Mouse (Mus musculus): ENCODE measurements around the gene Ntm. TPM values are rescaled to one million over a fixed set of nuclear protein-coding genes. Genes with fewer than 3 reads are reported as not detected.

Gene Ntm
- polyA plus RNA-seq, 1 experiment = not detected

DNA sequence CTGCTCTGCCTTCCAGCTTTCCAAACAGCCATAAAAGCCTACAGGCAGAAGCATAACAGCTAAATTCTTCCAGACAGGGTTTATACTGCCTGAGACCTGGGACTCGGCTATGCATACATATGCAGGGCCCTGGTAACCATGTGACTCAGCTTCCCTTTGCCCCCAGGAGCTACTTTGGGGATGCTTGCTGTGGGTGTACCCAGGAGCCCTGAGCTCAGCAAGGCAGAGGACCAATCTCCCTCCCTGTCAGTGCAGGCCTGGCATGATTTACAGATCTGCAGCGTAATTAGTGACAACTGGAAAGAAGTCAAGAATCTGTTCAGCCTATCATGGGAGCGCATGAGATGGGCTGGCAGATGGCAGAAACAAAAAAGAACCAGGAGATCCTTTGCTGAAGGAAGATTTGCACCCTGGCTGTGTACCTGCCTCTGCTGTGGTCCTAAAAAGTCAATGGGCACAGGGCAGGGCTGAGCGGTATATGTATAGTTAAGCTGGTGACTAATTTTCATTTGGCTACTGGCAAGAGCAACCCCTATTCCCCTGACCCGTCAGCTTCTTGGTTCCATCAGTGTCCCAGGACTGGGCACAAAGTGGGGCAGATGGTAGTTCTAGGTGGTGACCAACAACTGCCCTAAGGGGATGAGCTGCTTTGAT is 886.9 kb downstream of the Ntm start:
- Histone ChIP-seq H3K4me3 (ENCODE audit: insufficient read depth, poor library complexity, severe bottlenecking) (no peak overlapping the region), H3ac (ENCODE audit: control insufficient read depth, insufficient read length, low read depth) (no peak overlapping the region), H3K36me3 (ENCODE audit: control insufficient read depth, insufficient read depth) (no peaks in the 10 kb centered on the region), H3K79me2 (ENCODE audit: control insufficient read depth, insufficient read depth) (no peaks in the 10 kb centered on the region), H3K79me3 (ENCODE audit: low read depth) (no peaks in the 10 kb centered on the region), H3K27me3 (ENCODE audit: control insufficient read depth, insufficient read depth, insufficient read length) (no peaks in the 10 kb centered on the region)
- no peak for TF ChIP-seq CEBPB (IDR thresholded peaks at IDR 0.05; ENCODE audit: low read depth)
- no peak for TF ChIP-seq MYOD1 (IDR thresholded peaks at IDR 0.05; ENCODE audit: control insufficient read depth, insufficient read length, low read depth)
- no peak for TF ChIP-seq CTCF (IDR thresholded peaks at IDR 0.05; ENCODE audit: control insufficient read depth, insufficient read depth, insufficient read length)
- no peak for TF ChIP-seq USF1 (IDR thresholded peaks at IDR 0.05; ENCODE audit: low read depth)
- TF ChIP-seq FOSL1 (IDR thresholded peaks at IDR 0.05; ENCODE audit: insufficient read depth, low read length, poor library complexity, severe bottlenecking) = no peak
- no peak for TF ChIP-seq MYOG (IDR thresholded peaks at IDR 0.05; ENCODE audit: control insufficient read depth, extremely low read depth, insufficient read length)
- no peak for TF ChIP-seq MAX (IDR thresholded peaks at IDR 0.05)

- Histone ChIP-seq H3K4me3 (ENCODE audit: insufficient read depth, poor library complexity, severe bottlenecking) (no peak overlapping the region), H3K27me3 (ENCODE audit: control insufficient read depth, insufficient read depth, insufficient read length) (no peaks in the 10 kb centered on the region), H3ac (ENCODE audit: control insufficient read depth, insufficient read length, low read depth) (no peak overlapping the region), H3K79me3 (ENCODE audit: low read depth) (no peaks in the 10 kb centered on the region), H3K79me2 (ENCODE audit: control insufficient read depth, insufficient read depth) (no peaks in the 10 kb centered on the region), H3K36me3 (ENCODE audit: control insufficient read depth, insufficient read depth) (no peaks in the 10 kb centered on the region)
- no peak for TF ChIP-seq FOSL1 (IDR thresholded peaks at IDR 0.05; ENCODE audit: insufficient read depth, low read length, poor library complexity, severe bottlenecking)
- no peak for TF ChIP-seq MYOG (IDR thresholded peaks at IDR 0.05; ENCODE audit: control insufficient read depth, extremely low read depth, insufficient read length)
- TF ChIP-seq CEBPB (IDR thresholded peaks at IDR 0.05; ENCODE audit: low read depth) = no peak
- TF ChIP-seq MAX (IDR thresholded peaks at IDR 0.05) = no peak
- TF ChIP-seq CTCF (IDR thresholded peaks at IDR 0.05; ENCODE audit: control insufficient read depth, insufficient read depth, insufficient read length) = no peak
- TF ChIP-seq MYOD1 (IDR thresholded peaks at IDR 0.05; ENCODE audit: control insufficient read depth, insufficient read length, low read depth) = no peak
- TF ChIP-seq USF1 (IDR thresholded peaks at IDR 0.05; ENCODE audit: low read depth) = no peak
These were observed 887.7 kb downstream of the Ntm start for GRCm38 (mm10) chr9:29075243-29075642.

GRCm38 (mm10) chr9:29074494-29074893 is 888.4 kb downstream of the Ntm start:
- no peak overlapping the region for H3ac ChIP-seq (ENCODE audit: control insufficient read depth, insufficient read length, low read depth)
- H3K79me2 ChIP-seq (ENCODE audit: control insufficient read depth, insufficient read depth) = no peaks in the 10 kb centered on the region
- no peak overlapping the region for H3K4me3 ChIP-seq (ENCODE audit: insufficient read depth, poor library complexity, severe bottlenecking)

GRCm38 (mm10) chr9:29071997-29072396 is 890.9 kb downstream of the Ntm start:
- H3K4me3 ChIP-seq (ENCODE audit: insufficient read depth, poor library complexity, severe bottlenecking) = no peak overlapping the region

More at GRCm38 (mm10) chr9:29074494-29074893, 888.4 kb downstream of the Ntm start:
- no peaks in the 10 kb centered on the region for H3K27me3 ChIP-seq (ENCODE audit: control insufficient read depth, insufficient read depth, insufficient read length)
- no peak for TF ChIP-seq MYOD1 (IDR thresholded peaks at IDR 0.05; ENCODE audit: control insufficient read depth, insufficient read length, low read depth)
- TF ChIP-seq FOSL1 (IDR thresholded peaks at IDR 0.05; ENCODE audit: insufficient read depth, low read length, poor library complexity, severe bottlenecking) = no peak
- no peak for TF ChIP-seq CEBPB (IDR thresholded peaks at IDR 0.05; ENCODE audit: low read depth)
- no peak for TF ChIP-seq MAX (IDR thresholded peaks at IDR 0.05)
- TF ChIP-seq MYOG (IDR thresholded peaks at IDR 0.05; ENCODE audit: control insufficient read depth, extremely low read depth, insufficient read length) = no peak
- no peak for TF ChIP-seq CTCF (IDR thresholded peaks at IDR 0.05; ENCODE audit: control insufficient read depth, insufficient read depth, insufficient read length)
- no peaks in the 10 kb centered on the region for H3K36me3 ChIP-seq (ENCODE audit: control insufficient read depth, insufficient read depth)
- H3K79me3 ChIP-seq (ENCODE audit: low read depth) = no peaks in the 10 kb centered on the region

DNA sequence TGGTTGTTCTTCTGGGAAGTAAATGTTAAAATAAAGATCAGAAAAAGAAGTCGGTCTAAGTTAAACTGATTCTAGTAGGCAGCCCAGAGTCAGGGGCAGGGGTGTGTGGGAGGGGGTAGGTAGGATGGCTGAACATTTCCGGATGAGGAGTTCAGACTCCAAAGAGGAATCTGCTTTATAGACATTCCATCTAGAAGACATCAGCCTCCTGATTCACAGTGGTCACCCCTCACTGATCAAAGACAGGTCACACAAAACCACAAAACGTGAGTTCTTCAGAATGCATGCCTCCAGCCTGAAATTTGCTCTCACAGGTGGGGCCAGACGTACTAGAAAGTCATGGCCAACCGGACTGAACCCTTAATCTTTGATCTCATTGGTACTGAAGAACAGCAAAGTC is 895.4 kb downstream of the Ntm start:
- TF ChIP-seq CTCF (IDR thresholded peaks at IDR 0.05; ENCODE audit: control insufficient read depth, insufficient read depth, insufficient read length) (no peak), MYOD1 (IDR thresholded peaks at IDR 0.05; ENCODE audit: control insufficient read depth, insufficient read length, low read depth) (no peak), FOSL1 (IDR thresholded peaks at IDR 0.05; ENCODE audit: insufficient read depth, low read length, poor library complexity, severe bottlenecking) (no peak), MYOG (IDR thresholded peaks at IDR 0.05; ENCODE audit: control insufficient read depth, extremely low read depth, insufficient read length) (no peak), MAX (IDR thresholded peaks at IDR 0.05) (no peak), CEBPB (IDR thresholded peaks at IDR 0.05; ENCODE audit: low read depth) (no peak), USF1 (IDR thresholded peaks at IDR 0.05; ENCODE audit: low read depth) (no peak)
- Histone ChIP-seq H3K36me3 (ENCODE audit: control insufficient read depth, insufficient read depth) (no peaks in the 10 kb centered on the region), H3K27me3 (ENCODE audit: control insufficient read depth, insufficient read depth, insufficient read length) (no peaks in the 10 kb centered on the region), H3K4me3 (ENCODE audit: insufficient read depth, poor library complexity, severe bottlenecking) (no peak overlapping the region), H3ac (ENCODE audit: control insufficient read depth, insufficient read length, low read depth) (no peak overlapping the region), H3K79me3 (ENCODE audit: low read depth) (no peaks in the 10 kb centered on the region), H3K79me2 (ENCODE audit: control insufficient read depth, insufficient read depth) (no peaks in the 10 kb centered on the region)

More at GRCm38 (mm10) chr9:29071997-29072396, 890.9 kb downstream of the Ntm start:
- no peaks in the 10 kb centered on the region for H3K79me3 ChIP-seq (ENCODE audit: low read depth)
- H3ac ChIP-seq (ENCODE audit: control insufficient read depth, insufficient read length, low read depth) = no peak overlapping the region
- no peaks in the 10 kb centered on the region for H3K36me3 ChIP-seq (ENCODE audit: control insufficient read depth, insufficient read depth)
- H3K27me3 ChIP-seq (ENCODE audit: control insufficient read depth, insufficient read depth, insufficient read length) = no peaks in the 10 kb centered on the region
- no peak for TF ChIP-seq CTCF (IDR thresholded peaks at IDR 0.05; ENCODE audit: control insufficient read depth, insufficient read depth, insufficient read length)
- no peak for TF ChIP-seq CEBPB (IDR thresholded peaks at IDR 0.05; ENCODE audit: low read depth)
- TF ChIP-seq MYOG (IDR thresholded peaks at IDR 0.05; ENCODE audit: control insufficient read depth, extremely low read depth, insufficient read length) = no peak
- no peak for TF ChIP-seq FOSL1 (IDR thresholded peaks at IDR 0.05; ENCODE audit: insufficient read depth, low read length, poor library complexity, severe bottlenecking)
- TF ChIP-seq MAX (IDR thresholded peaks at IDR 0.05) = no peak
- TF ChIP-seq USF1 (IDR thresholded peaks at IDR 0.05; ENCODE audit: low read depth) = no peak
- no peak for TF ChIP-seq MYOD1 (IDR thresholded peaks at IDR 0.05; ENCODE audit: control insufficient read depth, insufficient read length, low read depth)
- no peaks in the 10 kb centered on the region for H3K79me2 ChIP-seq (ENCODE audit: control insufficient read depth, insufficient read depth)

Data from C2C12 (cell line).